ENCODE assay signal across 12 mouse cellular contexts in the genomic region with DNA sequence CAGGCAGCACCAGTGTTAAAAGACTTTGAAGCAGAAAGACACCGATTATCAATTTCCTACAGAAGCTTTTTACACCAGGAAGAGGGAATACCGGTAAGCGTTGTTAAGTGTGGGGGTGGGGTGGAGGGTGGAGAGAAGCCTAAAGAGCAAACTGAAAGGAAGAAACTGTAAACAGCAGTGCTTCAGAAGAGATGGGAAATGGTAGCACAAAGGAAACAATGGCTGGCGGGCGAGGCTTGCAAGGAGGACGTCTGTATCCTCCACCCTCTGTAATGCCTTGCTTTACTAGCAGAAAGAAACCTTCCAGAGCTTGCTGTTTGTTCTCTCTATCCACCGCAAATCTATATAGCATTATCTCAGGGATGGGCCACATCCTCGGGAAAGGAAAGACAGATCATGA. TPM values are rescaled to one million over a fixed set of nuclear protein-coding genes. Genes with fewer than 3 reads are reported as not detected.
DNase-seq lines count a peak whose midpoint lies in the region; ATAC-seq and TF ChIP-seq lines count a peak whose summit lies in the region.
"Had no signal": no experiment of that assay in that cellular context is flagged by ENCODE, and none has a peak within 500 bp of the region (broad histone marks: within the 10 kb centered on the region; RNA-seq: fewer than 3 reads in every experiment).

No protein-coding gene starts in this region.

- H3K9me3 ChIP-seq in kidney, embryonic 15.5 days (replicated peaks) = no peaks in the 10 kb centered on the region
- no peaks in the 10 kb centered on the region for H3K9me3 ChIP-seq in hindbrain, postnatal 0 days (ENCODE audit: low read length)
- no peaks in the 10 kb centered on the region for H3K9me3 ChIP-seq in midbrain, postnatal 0 days (ENCODE audit: low read length)
- H3K9me3 ChIP-seq: G1E had no signal

- H3K9ac ChIP-seq in kidney, embryonic 15.5 days = no peak overlapping the region
- H3K9ac ChIP-seq in hindbrain, postnatal 0 days (replicated peaks; ENCODE audit: low read length) = peak overlapping the region; percentile 22
- peak overlapping the region; percentile 2 for H3K9ac ChIP-seq in midbrain, postnatal 0 days (replicated peaks; ENCODE audit: low read length, poor library complexity, severe bottlenecking)

- no peaks in the 10 kb centered on the region for H3K27me3 ChIP-seq in kidney, embryonic 15.5 days
- H3K27me3 ChIP-seq in hindbrain, postnatal 0 days (ENCODE audit: insufficient read depth, low read length) = no peaks in the 10 kb centered on the region
- H3K27me3 ChIP-seq in midbrain, postnatal 0 days (ENCODE audit: insufficient read depth, low read length) = no peaks in the 10 kb centered on the region

- no peaks in the 10 kb centered on the region for H3K4me1 ChIP-seq in kidney, embryonic 15.5 days
- H3K4me1 ChIP-seq in hindbrain, postnatal 0 days (ENCODE audit: insufficient read depth, low read length) = no peaks in the 10 kb centered on the region
- no peaks in the 10 kb centered on the region for H3K4me1 ChIP-seq in midbrain, postnatal 0 days (ENCODE audit: insufficient read depth, low read length)

- H3K36me3 ChIP-seq in kidney, embryonic 15.5 days = no peaks in the 10 kb centered on the region
- H3K36me3 ChIP-seq in hindbrain, postnatal 0 days (ENCODE audit: insufficient read depth, low read length) = no peaks in the 10 kb centered on the region
- H3K36me3 ChIP-seq in midbrain, postnatal 0 days (ENCODE audit: insufficient read depth, low read length) = no peaks in the 10 kb centered on the region

- 10% methylated on average over 8 of the region's 8 CpGs for WGBS in kidney, embryonic 15.5 days
- WGBS in hindbrain, postnatal 0 days = 2% methylated on average over 8 of the region's 8 CpGs
- under 1% methylated on average over 8 of the region's 8 CpGs for WGBS in midbrain, postnatal 0 days

- no peak for DNase-seq in kidney, adult 8-10 months
- DNase-seq in embryo, embryonic 11 days = peak; percentile 60
- DNase-seq in hindbrain, postnatal 0 days (ENCODE audit: low spot score) = peak; percentile 36
- DNase-seq in midbrain, postnatal 0 days (ENCODE audit: low spot score) = peak; percentile 16
- no peak for DNase-seq in ovary, postnatal 10 days (ENCODE audit: low spot score)
- DNase-seq in cerebellum, adult 11-12 months = no peak
- no peak for DNase-seq in kidney, postnatal 25 days
- DNase-seq: cerebellum, postnatal 14 days; kidney, postnatal 14 days; thymus, postnatal 4 days had no signal

- ATAC-seq in kidney, embryonic 15.5 days (replicated peaks; ENCODE audit: low FRiP score) = no peak
- ATAC-seq in hindbrain, postnatal 0 days = peak; percentile 55; the same call in 1 of the 2 replicates
- ATAC-seq in midbrain, postnatal 0 days (ENCODE audit: low FRiP score) = 0 out of 2 replicates have a peak, but pooled peaks have one; percentile 41

- peak overlapping the region; percentile 44 for H3K4me2 ChIP-seq in kidney, embryonic 15.5 days
- H3K4me2 ChIP-seq in hindbrain, postnatal 0 days (ENCODE audit: low read depth, low read length) = peak overlapping the region; percentile 45
- H3K4me2 ChIP-seq in midbrain, postnatal 0 days (ENCODE audit: low read depth, low read length, poor library complexity, severe bottlenecking) = peak overlapping the region; percentile 37

- no peak for TF ChIP-seq CTCF in hindbrain, postnatal 0 days (IDR thresholded peaks at IDR 0.05; ENCODE audit: low read depth)
- no peak for TF ChIP-seq CTCF in midbrain, postnatal 0 days (IDR thresholded peaks at IDR 0.05)

- peak overlapping the region; percentile 16 for H3K4me3 ChIP-seq in kidney, embryonic 15.5 days (replicated peaks)
- peak overlapping the region; percentile 23 for H3K4me3 ChIP-seq in hindbrain, postnatal 0 days (ENCODE audit: low read length)
- H3K4me3 ChIP-seq in midbrain, postnatal 0 days (ENCODE audit: low read depth, low read length) = peak overlapping the region; percentile 15; the same call in 1 of the 2 replicates

- no peak overlapping the region for H3K27ac ChIP-seq in kidney, embryonic 15.5 days
- peak overlapping the region; percentile 6; the same call in 1 of the 2 replicates for H3K27ac ChIP-seq in hindbrain, postnatal 0 days
- H3K27ac ChIP-seq in midbrain, postnatal 0 days (ENCODE audit: low read depth, low read length) = peak overlapping the region; percentile 48; the same call in 1 of the 2 replicates

RNA-seq across cellular contexts. Expression of a gene that starts 40.0 kb away (rescaled TPM):
- polyA plus RNA-seq in kidney, embryonic 15.5 days (2015; fragmentation: Nextera tagmentation; extraction: Ambion mirVana) = 1.6 TPM in 2 replicates
- total RNA-seq in hindbrain, postnatal 0 days (2014; rRNA removed) = 6.7 and 8.0 TPM in 2 replicates
- 3.6 and 4.5 TPM in 2 replicates for polyA plus RNA-seq in hindbrain, postnatal 0 days (2015; fragmentation: Nextera tagmentation; extraction: Ambion mirVana)
- 9.0 and 14.6 TPM in 2 replicates for total RNA-seq in midbrain, postnatal 0 days (2014; rRNA removed)
- 3.7 and 4.4 TPM in 2 replicates for polyA plus RNA-seq in midbrain, postnatal 0 days (2015; fragmentation: Nextera tagmentation; extraction: Ambion mirVana)

Comparison
In these comparisons a context has a peak if more than half of its experiments do, and no peak if none do; other contexts are left out.
1. DNase-seq: peak in embryo, embryonic 11 days (single experiment), hindbrain, postnatal 0 days (single experiment) and midbrain, postnatal 0 days (single experiment); none in kidney, adult 8-10 months (0 of 2), ovary, postnatal 10 days (single experiment), cerebellum, adult 11-12 months (single experiment) and kidney, postnatal 25 days (0 of 2).
2. Peak in every context shown above with its lines, with median percentiles within 50 percentile points of each other: H3K4me2 ChIP-seq and H3K4me3 ChIP-seq.